Mouse (Mus musculus): ENCODE measurements around the gene Trim47. TPM values are rescaled to one million over a fixed set of nuclear protein-coding genes. Genes with fewer than 3 reads are reported as not detected.
A peak's percentile ranks its signal among the peaks of the same experiment; 100 is the strongest.

Trim47 gene
- polyA plus RNA-seq, 1 experiment = 27.6 TPM

- no peaks in the 10 kb centered on the region for H3K27me3 ChIP-seq (ENCODE audit: control insufficient read depth, insufficient read depth, low read length)
- peak; percentile 86 for DNase-seq
- peak within 1 kb of the TSS; percentile 77 for H3K4me3 ChIP-seq (ENCODE audit: control insufficient read depth, insufficient read depth, low read length)
- WGBS = under 1% methylated on average over 60 of the region's 60 CpGs
- 0 out of 2 replicates have a peak within 1 kb of the TSS, but pooled peaks have one; percentile 9 for H3K27ac ChIP-seq (ENCODE audit: control insufficient read depth, insufficient read depth, low read length)
- no peaks in the 10 kb centered on the region for H3K36me3 ChIP-seq (ENCODE audit: control insufficient read depth, insufficient read depth, low read length)
- peaks cover 13% of the 10 kb centered on the region for H3K4me1 ChIP-seq (replicated peaks; ENCODE audit: control insufficient read depth, insufficient read depth, low read length)
- peak; percentile 86 for TF ChIP-seq CTCF (IDR thresholded peaks at IDR 0.05; ENCODE audit: borderline replicate concordance, control insufficient read depth, extremely low read depth, insufficient read depth, low read length, poor library complexity)
- TF ChIP-seq POLR2A (IDR thresholded peaks at IDR 0.05; ENCODE audit: control insufficient read depth, extremely low read depth, insufficient read depth, low read length, poor library complexity) = no peak
Measured at GRCm38 (mm10) chr11:116138468-116139138, 11.6 kb upstream of the Trim47 start, which contains the start of gene Mrpl38. Gene Mrpl38 (minus strand): TSS chr11:116138868.

- no peak for DNase-seq
- Histone ChIP-seq H3K4me3 (ENCODE audit: control insufficient read depth, insufficient read depth, low read length) (peak overlapping the region; percentile 77), H3K36me3 (ENCODE audit: control insufficient read depth, insufficient read depth, low read length) (no peaks in the 10 kb centered on the region), H3K27me3 (ENCODE audit: control insufficient read depth, insufficient read depth, low read length) (no peaks in the 10 kb centered on the region), H3K27ac (ENCODE audit: control insufficient read depth, insufficient read depth, low read length) (0 out of 2 replicates have a peak overlapping the region, but pooled peaks have one; percentile 9), H3K4me1 (replicated peaks; ENCODE audit: control insufficient read depth, insufficient read depth, low read length) (peaks cover 16% of the 10 kb centered on the region)
- WGBS = 1% methylated on average over 20 of the region's 20 CpGs
- TF ChIP-seq CTCF (IDR thresholded peaks at IDR 0.05; ENCODE audit: borderline replicate concordance, control insufficient read depth, extremely low read depth, insufficient read depth, low read length, poor library complexity) (no peak), POLR2A (IDR thresholded peaks at IDR 0.05; ENCODE audit: control insufficient read depth, extremely low read depth, insufficient read depth, low read length, poor library complexity) (no peak)
Measured at GRCm38 (mm10) chr11:116138096-116138467, 11.1 kb upstream of the Trim47 start.

- Histone ChIP-seq H3K4me3 (ENCODE audit: control insufficient read depth, insufficient read depth, low read length) (no peak overlapping the region), H3K36me3 (ENCODE audit: control insufficient read depth, insufficient read depth, low read length) (no peaks in the 10 kb centered on the region)
- no peak for TF ChIP-seq CTCF (IDR thresholded peaks at IDR 0.05; ENCODE audit: borderline replicate concordance, control insufficient read depth, extremely low read depth, insufficient read depth, low read length, poor library complexity)
- no peak for TF ChIP-seq POLR2A (IDR thresholded peaks at IDR 0.05; ENCODE audit: control insufficient read depth, extremely low read depth, insufficient read depth, low read length, poor library complexity)
Measured at GRCm38 (mm10) chr11:116134171-116134570, 7.2 kb upstream of the Trim47 start.

GRCm38 (mm10) chr11:116133497-116133896 is 6.5 kb upstream of the Trim47 start:
- WGBS = 56% methylated on average over 5 of the region's 5 CpGs
- no peak for DNase-seq
- Histone ChIP-seq H3K36me3 (ENCODE audit: control insufficient read depth, insufficient read depth, low read length) (no peaks in the 10 kb centered on the region), H3K27me3 (ENCODE audit: control insufficient read depth, insufficient read depth, low read length) (no peaks in the 10 kb centered on the region), H3K4me3 (ENCODE audit: control insufficient read depth, insufficient read depth, low read length) (no peak overlapping the region), H3K27ac (ENCODE audit: control insufficient read depth, insufficient read depth, low read length) (no peak overlapping the region), H3K4me1 (replicated peaks; ENCODE audit: control insufficient read depth, insufficient read depth, low read length) (peaks cover 33% of the 10 kb centered on the region)
- TF ChIP-seq CTCF (IDR thresholded peaks at IDR 0.05; ENCODE audit: borderline replicate concordance, control insufficient read depth, extremely low read depth, insufficient read depth, low read length, poor library complexity) = no peak
- no peak for TF ChIP-seq POLR2A (IDR thresholded peaks at IDR 0.05; ENCODE audit: control insufficient read depth, extremely low read depth, insufficient read depth, low read length, poor library complexity)

More at GRCm38 (mm10) chr11:116134171-116134570, 7.2 kb upstream of the Trim47 start:
- Histone ChIP-seq H3K27me3 (ENCODE audit: control insufficient read depth, insufficient read depth, low read length) (no peaks in the 10 kb centered on the region), H3K4me1 (replicated peaks; ENCODE audit: control insufficient read depth, insufficient read depth, low read length) (peaks cover 35% of the 10 kb centered on the region), H3K27ac (ENCODE audit: control insufficient read depth, insufficient read depth, low read length) (no peak overlapping the region)
- no peak for DNase-seq
- 95% methylated on average over 10 of the region's 10 CpGs for WGBS

- peaks cover 29% of the 10 kb centered on the region for H3K4me1 ChIP-seq (replicated peaks; ENCODE audit: control insufficient read depth, insufficient read depth, low read length)
- no peak overlapping the region for H3K27ac ChIP-seq (ENCODE audit: control insufficient read depth, insufficient read depth, low read length)
- DNase-seq = no peak
- no peak overlapping the region for H3K4me3 ChIP-seq (ENCODE audit: control insufficient read depth, insufficient read depth, low read length)
- H3K36me3 ChIP-seq (ENCODE audit: control insufficient read depth, insufficient read depth, low read length) = no peaks in the 10 kb centered on the region
- 73% methylated on average over 16 of the region's 16 CpGs for WGBS
- TF ChIP-seq POLR2A (IDR thresholded peaks at IDR 0.05; ENCODE audit: control insufficient read depth, extremely low read depth, insufficient read depth, low read length, poor library complexity) (no peak), CTCF (IDR thresholded peaks at IDR 0.05; ENCODE audit: borderline replicate concordance, control insufficient read depth, extremely low read depth, insufficient read depth, low read length, poor library complexity) (peak; percentile 17; the same call in 1 of the 2 replicates)
- H3K27me3 ChIP-seq (ENCODE audit: control insufficient read depth, insufficient read depth, low read length) = no peaks in the 10 kb centered on the region
Measured at GRCm38 (mm10) chr11:116132366-116133333, 5.6 kb upstream of the Trim47 start.

Data from thymus, adult 2 months (tissue).